Mouse (Mus musculus): ENCODE results near the gene Jmjd7. TPM values are rescaled to one million over a fixed set of nuclear protein-coding genes. Genes with fewer than 3 reads are reported as not detected.

Gene Jmjd7
- polyA plus RNA-seq, 1 experiment from 2014 or later: 6.0 TPM

- no peak overlapping the region for H3K4me2 ChIP-seq
- H3K27me3 ChIP-seq: no peaks in the 10 kb centered on the region; the same call in 1 of the 2 replicates
- no peaks in the 10 kb centered on the region for H3K36me3 ChIP-seq (replicated peaks)
- no peak overlapping the region for H3K9ac ChIP-seq
- 63% methylated on average over 9 of the region's 9 CpGs for WGBS (ENCODE audit: insufficient replicate concordance)
- H3K4me3 ChIP-seq (replicated peaks): no peak overlapping the region
- H3K9me3 ChIP-seq (replicated peaks): no peaks in the 10 kb centered on the region
- H3K4me1 ChIP-seq (replicated peaks): no peaks in the 10 kb centered on the region
- ATAC-seq (ENCODE audit: insufficient read depth): no peak
- H3K27ac ChIP-seq (replicated peaks): no peak overlapping the region
Measured at GRCm38 (mm10) chr2:120060651-120061050, 33.4 kb downstream of the Jmjd7 start.

- H3K27ac ChIP-seq (replicated peaks): no peak overlapping the region
- H3K4me3 ChIP-seq (replicated peaks): no peak overlapping the region
- H3K4me2 ChIP-seq: no peak overlapping the region
- H3K9ac ChIP-seq: no peak overlapping the region
- 75% methylated on average over 8 of the region's 8 CpGs for WGBS (ENCODE audit: insufficient replicate concordance)
- no peak for ATAC-seq (ENCODE audit: insufficient read depth)
- H3K27me3 ChIP-seq: no peaks in the 10 kb centered on the region; the same call in 1 of the 2 replicates
- no peaks in the 10 kb centered on the region for H3K9me3 ChIP-seq (replicated peaks)
- no peaks in the 10 kb centered on the region for H3K36me3 ChIP-seq (replicated peaks)
- H3K4me1 ChIP-seq (replicated peaks): no peaks in the 10 kb centered on the region
Measured at GRCm38 (mm10) chr2:120062248-120062647, 35.0 kb downstream of the Jmjd7 start.

GRCm38 (mm10) chr2:120064639-120065038 is 37.4 kb downstream of the Jmjd7 start:
- Histone ChIP-seq H3K4me2 (no peak overlapping the region), H3K36me3 (replicated peaks) (no peaks in the 10 kb centered on the region), H3K9me3 (replicated peaks) (no peaks in the 10 kb centered on the region), H3K4me1 (replicated peaks) (no peaks in the 10 kb centered on the region), H3K27me3 (peaks cover 6% of the 10 kb centered on the region; the same call in 1 of the 2 replicates), H3K9ac (no peak overlapping the region), H3K27ac (replicated peaks) (no peak overlapping the region), H3K4me3 (replicated peaks) (no peak overlapping the region)
- no peak for ATAC-seq (ENCODE audit: insufficient read depth)
- 64% methylated on average over 6 of the region's 6 CpGs for WGBS (ENCODE audit: insufficient replicate concordance)

- Histone ChIP-seq H3K4me1 (replicated peaks) (no peaks in the 10 kb centered on the region), H3K9ac (no peak overlapping the region), H3K27me3 (peaks cover 6% of the 10 kb centered on the region; the same call in 1 of the 2 replicates), H3K36me3 (replicated peaks) (no peaks in the 10 kb centered on the region), H3K27ac (replicated peaks) (no peak overlapping the region), H3K4me3 (replicated peaks) (no peak overlapping the region), H3K9me3 (replicated peaks) (no peaks in the 10 kb centered on the region), H3K4me2 (no peak overlapping the region)
- no peak for ATAC-seq (ENCODE audit: insufficient read depth)
- WGBS (ENCODE audit: insufficient replicate concordance): 74% methylated on average over 10 of the region's 10 CpGs
Measured at GRCm38 (mm10) chr2:120065243-120065642, 38.0 kb downstream of the Jmjd7 start.

GRCm38 (mm10) chr2:120066224-120066623 is 38.9 kb downstream of the Jmjd7 start:
- Histone ChIP-seq H3K4me1 (replicated peaks) (no peaks in the 10 kb centered on the region), H3K27me3 (peaks cover 6% of the 10 kb centered on the region; the same call in 1 of the 2 replicates), H3K9ac (no peak overlapping the region), H3K4me2 (no peak overlapping the region), H3K9me3 (replicated peaks) (no peaks in the 10 kb centered on the region), H3K27ac (replicated peaks) (no peak overlapping the region), H3K36me3 (replicated peaks) (no peaks in the 10 kb centered on the region), H3K4me3 (replicated peaks) (no peak overlapping the region)
- WGBS (ENCODE audit: insufficient replicate concordance): 64% methylated on average over 3 of the region's 3 CpGs
- ATAC-seq (ENCODE audit: insufficient read depth): no peak

GRCm38 (mm10) chr2:120068555-120069465 is 41.5 kb downstream of the Jmjd7 start:
- no peaks in the 10 kb centered on the region for H3K9me3 ChIP-seq (replicated peaks)
- no peaks in the 10 kb centered on the region for H3K4me1 ChIP-seq (replicated peaks)
- no peak overlapping the region for H3K4me2 ChIP-seq
- no peak for ATAC-seq (ENCODE audit: insufficient read depth)
- no peaks in the 10 kb centered on the region for H3K36me3 ChIP-seq (replicated peaks)
- peaks cover 7% of the 10 kb centered on the region; the same call in 1 of the 2 replicates for H3K27me3 ChIP-seq
- no peak overlapping the region for H3K9ac ChIP-seq
- 46% methylated on average over 16 of the region's 16 CpGs for WGBS (ENCODE audit: insufficient replicate concordance)
- no peak overlapping the region for H3K27ac ChIP-seq (replicated peaks)
- H3K4me3 ChIP-seq (replicated peaks): no peak overlapping the region

GRCm38 (mm10) chr2:120069466-120069990 is 42.2 kb downstream of the Jmjd7 start:
- Histone ChIP-seq H3K9ac (no peak overlapping the region), H3K27ac (replicated peaks) (no peak overlapping the region), H3K9me3 (replicated peaks) (no peaks in the 10 kb centered on the region), H3K4me3 (replicated peaks) (no peak overlapping the region), H3K27me3 (peaks cover 11% of the 10 kb centered on the region; the same call in 1 of the 2 replicates), H3K4me2 (no peak overlapping the region), H3K36me3 (replicated peaks) (no peaks in the 10 kb centered on the region), H3K4me1 (replicated peaks) (no peaks in the 10 kb centered on the region)
- WGBS (ENCODE audit: insufficient replicate concordance): 53% methylated on average over 8 of the region's 8 CpGs
- ATAC-seq (ENCODE audit: insufficient read depth): no peak

GRCm38 (mm10) chr2:120074096-120074495 is 46.8 kb downstream of the Jmjd7 start:
- H3K4me3 ChIP-seq (replicated peaks): no peak overlapping the region
- no peak overlapping the region for H3K27ac ChIP-seq (replicated peaks)
- H3K27me3 ChIP-seq: peaks cover 36% of the 10 kb centered on the region
- H3K9me3 ChIP-seq (replicated peaks): no peaks in the 10 kb centered on the region
- H3K36me3 ChIP-seq (replicated peaks): no peaks in the 10 kb centered on the region
- no peak for ATAC-seq (ENCODE audit: insufficient read depth)
- H3K4me2 ChIP-seq: no peak overlapping the region
- H3K4me1 ChIP-seq (replicated peaks): peaks cover 10% of the 10 kb centered on the region; the same call in 1 of the 2 replicates
- H3K9ac ChIP-seq: no peak overlapping the region
- 81% methylated on average over 4 of the region's 4 CpGs for WGBS (ENCODE audit: insufficient replicate concordance)

GRCm38 (mm10) chr2:120076076-120076705 is 48.9 kb downstream of the Jmjd7 start:
- Histone ChIP-seq H3K36me3 (replicated peaks) (no peaks in the 10 kb centered on the region), H3K27ac (replicated peaks) (no peak overlapping the region), H3K4me3 (replicated peaks) (peak overlapping the region; percentile 27), H3K9me3 (replicated peaks) (no peaks in the 10 kb centered on the region), H3K4me2 (peak overlapping the region; percentile 60), H3K4me1 (replicated peaks) (peaks cover 10% of the 10 kb centered on the region; the same call in 1 of the 2 replicates), H3K27me3 (peaks cover 36% of the 10 kb centered on the region), H3K9ac (no peak overlapping the region)
- 0 out of 2 replicates have a peak, but pooled peaks have one; percentile 18 for ATAC-seq (ENCODE audit: insufficient read depth)
- WGBS (ENCODE audit: insufficient replicate concordance): 3% methylated on average over 36 of the region's 36 CpGs

Data from liver, embryonic 15.5 days (tissue).